Mouse (Mus musculus): ENCODE measurements at regions not wholly inside any gene's neighbourhood (a gene's known extent, or its start where the extent isn't known, plus 50 kb on each side); places are given as distances from the start of the nearest gene placed in this dataset.

DNA sequence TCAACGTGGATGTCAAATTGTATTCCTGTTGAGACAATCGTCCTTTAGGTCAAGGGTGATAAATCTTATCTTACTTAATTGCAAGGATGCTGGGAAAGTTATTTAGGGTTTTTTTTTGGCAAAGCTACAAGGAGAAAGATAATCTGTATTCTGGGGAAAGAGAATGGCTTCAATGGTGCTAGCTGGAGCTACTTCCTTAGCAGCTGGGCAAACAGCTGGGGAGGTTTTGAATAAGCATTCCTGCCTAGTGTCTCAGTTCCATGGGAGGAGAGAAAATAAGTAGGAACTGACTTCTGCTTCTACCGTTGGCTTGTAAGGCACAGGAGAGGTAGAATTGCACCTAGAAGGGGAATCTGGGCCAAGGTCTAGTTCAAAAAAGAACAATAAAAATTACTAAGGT lies 318.3 kb upstream of the Fam92a start:
- H3K4me3 ChIP-seq (ENCODE audit: low read depth, low read length), result no peak overlapping the region
- H3K27ac ChIP-seq (ENCODE audit: insufficient read depth, low read length), result no peak overlapping the region
- no peaks in the 10 kb centered on the region for H3K27me3 ChIP-seq (ENCODE audit: control insufficient read depth, insufficient read depth, low read length, poor library complexity, severe bottlenecking)
- TF ChIP-seq POLR2A (IDR thresholded peaks at IDR 0.05; ENCODE audit: insufficient read depth, low read length) (no peak), CTCF (IDR thresholded peaks at IDR 0.05; ENCODE audit: low read depth, low read length) (no peak), EP300 (IDR thresholded peaks at IDR 0.05; ENCODE audit: insufficient read depth, low read depth, low read length) (no peak)
- no peaks in the 10 kb centered on the region for H3K9me3 ChIP-seq (replicated peaks; ENCODE audit: control insufficient read depth, insufficient read depth, low read length, poor library complexity, severe bottlenecking)
- H3K4me1 ChIP-seq (ENCODE audit: control insufficient read depth, insufficient read depth, low read length), result no peaks in the 10 kb centered on the region
- no peaks in the 10 kb centered on the region for H3K36me3 ChIP-seq (ENCODE audit: control insufficient read depth, insufficient read depth, low read length, poor library complexity, severe bottlenecking)
- no peak overlapping the region for H3K9ac ChIP-seq (ENCODE audit: low read depth, poor library complexity, severe bottlenecking)

GRCm38 (mm10) chr4:12489358-12489757 lies 317.5 kb upstream of the Fam92a start:
- no peak for TF ChIP-seq POLR2A (IDR thresholded peaks at IDR 0.05; ENCODE audit: insufficient read depth, low read length)
- no peak for TF ChIP-seq EP300 (IDR thresholded peaks at IDR 0.05; ENCODE audit: insufficient read depth, low read depth, low read length)
- TF ChIP-seq CTCF (IDR thresholded peaks at IDR 0.05; ENCODE audit: low read depth, low read length), result no peak
- H3K9me3 ChIP-seq (replicated peaks; ENCODE audit: control insufficient read depth, insufficient read depth, low read length, poor library complexity, severe bottlenecking), result no peaks in the 10 kb centered on the region
- H3K36me3 ChIP-seq (ENCODE audit: control insufficient read depth, insufficient read depth, low read length, poor library complexity, severe bottlenecking), result no peaks in the 10 kb centered on the region
- H3K27ac ChIP-seq (ENCODE audit: insufficient read depth, low read length), result no peak overlapping the region
- no peaks in the 10 kb centered on the region for H3K4me1 ChIP-seq (ENCODE audit: control insufficient read depth, insufficient read depth, low read length)
- no peaks in the 10 kb centered on the region for H3K27me3 ChIP-seq (ENCODE audit: control insufficient read depth, insufficient read depth, low read length, poor library complexity, severe bottlenecking)
- H3K9ac ChIP-seq (ENCODE audit: low read depth, poor library complexity, severe bottlenecking), result no peak overlapping the region
- no peak overlapping the region for H3K4me3 ChIP-seq (ENCODE audit: low read depth, low read length)

GRCm38 (mm10) chr4:12481481-12481880 lies 309.7 kb upstream of the Fam92a start:
- Histone ChIP-seq H3K9ac (ENCODE audit: low read depth, poor library complexity, severe bottlenecking) (no peak overlapping the region), H3K27me3 (ENCODE audit: control insufficient read depth, insufficient read depth, low read length, poor library complexity, severe bottlenecking) (no peaks in the 10 kb centered on the region), H3K4me3 (ENCODE audit: low read depth, low read length) (no peak overlapping the region), H3K27ac (ENCODE audit: insufficient read depth, low read length) (no peak overlapping the region), H3K4me1 (ENCODE audit: control insufficient read depth, insufficient read depth, low read length) (no peaks in the 10 kb centered on the region), H3K9me3 (replicated peaks; ENCODE audit: control insufficient read depth, insufficient read depth, low read length, poor library complexity, severe bottlenecking) (no peaks in the 10 kb centered on the region), H3K36me3 (ENCODE audit: control insufficient read depth, insufficient read depth, low read length, poor library complexity, severe bottlenecking) (no peaks in the 10 kb centered on the region)
- no peak for TF ChIP-seq POLR2A (IDR thresholded peaks at IDR 0.05; ENCODE audit: insufficient read depth, low read length)
- no peak for TF ChIP-seq CTCF (IDR thresholded peaks at IDR 0.05; ENCODE audit: low read depth, low read length)
- no peak for TF ChIP-seq EP300 (IDR thresholded peaks at IDR 0.05; ENCODE audit: insufficient read depth, low read depth, low read length)

DNA sequence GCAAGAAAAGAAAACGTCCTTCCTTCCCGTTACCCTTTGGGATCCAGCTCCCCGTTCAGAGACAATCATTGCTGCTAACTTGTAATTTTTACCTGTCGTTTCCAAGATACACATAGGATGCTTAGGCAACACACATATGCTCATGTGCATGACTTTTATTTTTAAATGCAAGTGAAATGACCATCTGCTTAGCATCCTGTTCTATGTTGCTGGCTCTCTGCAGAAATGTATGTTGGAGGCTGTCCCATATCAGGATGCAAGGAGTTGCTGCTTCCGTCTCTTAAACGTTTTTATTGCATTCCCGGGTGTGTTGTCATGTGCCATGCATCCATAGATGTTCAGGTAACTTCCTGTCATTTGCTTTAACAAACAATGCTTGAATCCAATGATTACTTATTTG lies 304.9 kb upstream of the Fam92a start:
- Histone ChIP-seq H3K9me3 (replicated peaks; ENCODE audit: control insufficient read depth, insufficient read depth, low read length, poor library complexity, severe bottlenecking) (no peaks in the 10 kb centered on the region), H3K27me3 (ENCODE audit: control insufficient read depth, insufficient read depth, low read length, poor library complexity, severe bottlenecking) (no peaks in the 10 kb centered on the region), H3K4me1 (ENCODE audit: control insufficient read depth, insufficient read depth, low read length) (no peaks in the 10 kb centered on the region), H3K9ac (ENCODE audit: low read depth, poor library complexity, severe bottlenecking) (no peak overlapping the region), H3K4me3 (ENCODE audit: low read depth, low read length) (no peak overlapping the region), H3K36me3 (ENCODE audit: control insufficient read depth, insufficient read depth, low read length, poor library complexity, severe bottlenecking) (no peaks in the 10 kb centered on the region), H3K27ac (ENCODE audit: insufficient read depth, low read length) (no peak overlapping the region)
- TF ChIP-seq EP300 (IDR thresholded peaks at IDR 0.05; ENCODE audit: insufficient read depth, low read depth, low read length) (no peak), POLR2A (IDR thresholded peaks at IDR 0.05; ENCODE audit: insufficient read depth, low read length) (no peak), CTCF (IDR thresholded peaks at IDR 0.05; ENCODE audit: low read depth, low read length) (no peak)

- H3K9me3 ChIP-seq (replicated peaks; ENCODE audit: control insufficient read depth, insufficient read depth, low read length, poor library complexity, severe bottlenecking), result no peaks in the 10 kb centered on the region
- no peak overlapping the region for H3K4me3 ChIP-seq (ENCODE audit: low read depth, low read length)
- H3K27me3 ChIP-seq (ENCODE audit: control insufficient read depth, insufficient read depth, low read length, poor library complexity, severe bottlenecking), result no peaks in the 10 kb centered on the region
- H3K4me1 ChIP-seq (ENCODE audit: control insufficient read depth, insufficient read depth, low read length), result no peaks in the 10 kb centered on the region
- H3K9ac ChIP-seq (ENCODE audit: low read depth, poor library complexity, severe bottlenecking), result no peak overlapping the region
- H3K27ac ChIP-seq (ENCODE audit: insufficient read depth, low read length), result no peak overlapping the region
- TF ChIP-seq EP300 (IDR thresholded peaks at IDR 0.05; ENCODE audit: insufficient read depth, low read depth, low read length) (no peak), CTCF (IDR thresholded peaks at IDR 0.05; ENCODE audit: low read depth, low read length) (no peak), POLR2A (IDR thresholded peaks at IDR 0.05; ENCODE audit: insufficient read depth, low read length) (no peak)
- H3K36me3 ChIP-seq (ENCODE audit: control insufficient read depth, insufficient read depth, low read length, poor library complexity, severe bottlenecking), result no peaks in the 10 kb centered on the region
Measured at GRCm38 (mm10) chr4:12474981-12475568, 303.3 kb upstream of the Fam92a start.

DNA sequence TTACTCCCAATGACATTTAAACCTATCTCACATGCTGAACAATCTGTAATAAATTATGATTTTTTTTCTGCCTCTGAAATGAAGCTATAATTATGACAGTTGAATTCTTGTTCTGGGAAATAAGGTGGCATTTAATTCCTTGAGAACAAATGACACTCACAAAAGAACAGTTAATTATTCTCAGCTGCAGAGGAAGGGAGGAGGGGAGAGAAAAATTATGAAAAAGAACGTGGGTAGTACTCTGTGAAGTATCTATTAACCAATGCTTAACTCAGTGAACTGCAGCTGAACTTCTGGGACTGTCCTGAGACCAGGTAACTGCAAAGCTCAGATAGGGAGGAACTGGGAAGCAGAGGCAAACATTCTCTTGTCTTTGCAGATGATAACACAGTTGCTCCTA lies 302.6 kb upstream of the Fam92a start:
- no peak overlapping the region for H3K27ac ChIP-seq (ENCODE audit: insufficient read depth, low read length)
- H3K4me1 ChIP-seq (ENCODE audit: control insufficient read depth, insufficient read depth, low read length), result no peaks in the 10 kb centered on the region
- no peaks in the 10 kb centered on the region for H3K27me3 ChIP-seq (ENCODE audit: control insufficient read depth, insufficient read depth, low read length, poor library complexity, severe bottlenecking)
- H3K36me3 ChIP-seq (ENCODE audit: control insufficient read depth, insufficient read depth, low read length, poor library complexity, severe bottlenecking), result no peaks in the 10 kb centered on the region
- no peak overlapping the region for H3K4me3 ChIP-seq (ENCODE audit: low read depth, low read length)
- no peak for TF ChIP-seq CTCF (IDR thresholded peaks at IDR 0.05; ENCODE audit: low read depth, low read length)
- no peak for TF ChIP-seq EP300 (IDR thresholded peaks at IDR 0.05; ENCODE audit: insufficient read depth, low read depth, low read length)
- TF ChIP-seq POLR2A (IDR thresholded peaks at IDR 0.05; ENCODE audit: insufficient read depth, low read length), result no peak
- no peak overlapping the region for H3K9ac ChIP-seq (ENCODE audit: low read depth, poor library complexity, severe bottlenecking)
- H3K9me3 ChIP-seq (replicated peaks; ENCODE audit: control insufficient read depth, insufficient read depth, low read length, poor library complexity, severe bottlenecking), result no peaks in the 10 kb centered on the region

Measured in ES-Bruce4 (cell line).